Mouse (Mus musculus) A20 (cell line): ENCODE results near the gene Gm20390.

Source experiments
- DNase-seq: peaks from one replicate; pipeline ENCODE4 v3.0.0-alpha.2; 2011; ENCODE audit warnings: low read depth, low spot score

Gene Gm20390

GRCm38 (mm10) chr11:93968005-93968847 is at the start of gene Gm20390, which contains the start of gene Nme1:
Gene Gm20390, minus strand, starts transcription at chr11:93968293.
Gene Nme1, minus strand, starts transcription at chr11:93968521.
- peak; percentile 98 for DNase-seq

- no peak for DNase-seq
These were observed 35.3 kb upstream of the Gm20390 start for GRCm38 (mm10) chr11:94003346-94003745.

- no peak for DNase-seq
These were observed 31.2 kb upstream of the Gm20390 start for GRCm38 (mm10) chr11:93999276-93999675.

- DNase-seq, result no peak
These were observed 29.2 kb upstream of the Gm20390 start for GRCm38 (mm10) chr11:93997141-93997775.

- peak; percentile 82 for DNase-seq
These were observed 28.4 kb upstream of the Gm20390 start for GRCm38 (mm10) chr11:93996306-93997140.

GRCm38 (mm10) chr11:93995720-93996305 is 27.7 kb upstream of the Gm20390 start, which contains the start of gene Spag9:
Gene Spag9, plus strand, starts transcription at chr11:93996091.
- DNase-seq, result peak; percentile 93

DNA sequence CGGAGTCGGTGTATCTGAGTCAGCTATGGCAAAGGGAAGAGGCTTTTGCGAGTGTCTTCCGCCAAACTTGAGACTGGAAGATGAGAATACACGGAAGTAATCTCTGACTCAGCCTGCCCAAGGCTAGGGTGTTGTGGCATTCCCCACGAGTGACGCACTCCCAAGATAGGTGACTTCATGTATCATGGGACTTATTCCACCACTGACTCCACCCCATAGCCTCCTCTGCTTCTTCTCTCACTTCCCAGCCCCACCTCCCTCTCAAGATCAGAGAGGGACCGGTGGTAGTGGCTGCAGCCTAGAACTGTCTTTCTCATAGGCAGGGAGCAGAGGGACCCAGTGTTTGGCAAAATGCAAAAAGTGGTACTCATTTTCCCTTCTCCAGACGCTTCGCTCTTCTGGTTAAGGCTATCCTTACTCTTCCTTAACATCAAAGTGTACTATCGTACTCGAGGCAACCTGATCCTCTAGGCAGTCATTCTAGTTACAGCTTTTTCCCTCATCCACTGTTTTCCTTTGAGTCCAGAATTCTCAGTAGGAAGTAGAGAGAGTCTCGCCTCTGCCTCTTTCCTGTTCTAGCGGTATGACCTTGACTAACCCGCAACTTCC is 27.1 kb upstream of the Gm20390 start:
- DNase-seq, result peak; percentile 65

- DNase-seq, result no peak
These were observed 26.4 kb upstream of the Gm20390 start for GRCm38 (mm10) chr11:93994531-93994930.

GRCm38 (mm10) chr11:93988328-93989062 is 20.4 kb upstream of the Gm20390 start:
- no peak for DNase-seq

- DNase-seq, result peak; percentile 26
These were observed 19.7 kb upstream of the Gm20390 start for GRCm38 (mm10) chr11:93987625-93988327.

- no peak for DNase-seq
These were observed 18.9 kb upstream of the Gm20390 start for GRCm38 (mm10) chr11:93987026-93987425.

DNA sequence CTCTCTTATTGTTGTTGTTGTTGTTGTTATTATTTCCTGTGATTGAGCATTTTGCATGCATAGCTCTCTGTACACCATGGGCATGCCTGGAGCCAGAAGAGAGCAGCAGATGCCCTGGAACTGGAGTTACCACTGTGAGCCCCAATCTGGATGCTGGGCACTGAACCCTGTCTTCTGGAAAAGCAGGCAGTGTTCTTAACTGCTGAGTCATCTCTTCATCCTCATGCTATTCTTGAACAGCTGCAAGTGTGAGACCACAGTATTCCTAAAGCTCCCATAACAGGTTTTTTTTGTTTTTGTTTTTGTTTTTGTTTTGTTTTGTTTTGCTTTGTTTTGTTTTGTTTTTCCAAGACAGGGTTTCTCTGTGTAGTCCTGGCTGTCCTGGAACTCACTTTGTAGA is 18.2 kb upstream of the Gm20390 start:
- DNase-seq, result no peak

DNA sequence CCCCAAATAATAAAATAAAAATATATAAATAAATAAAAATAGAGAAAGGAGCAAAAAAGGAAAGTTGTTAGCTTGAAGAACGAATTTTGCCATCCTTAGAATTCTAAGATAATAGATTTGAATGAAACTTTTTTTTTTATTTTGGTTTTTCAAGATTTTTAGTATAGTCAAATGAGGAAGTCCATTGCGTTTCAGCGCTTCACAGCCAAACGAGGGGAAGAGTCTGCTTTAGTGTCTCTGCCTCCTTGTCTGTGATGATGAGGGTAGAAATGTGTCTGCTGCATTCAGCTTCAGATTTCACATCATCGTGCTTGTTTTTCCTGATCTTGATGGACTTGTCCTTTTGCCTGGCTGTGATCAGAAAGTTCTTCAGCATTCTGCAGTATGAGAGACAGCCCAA is 17.2 kb upstream of the Gm20390 start:
- DNase-seq, result no peak

GRCm38 (mm10) chr11:93984619-93985018 is 16.5 kb upstream of the Gm20390 start:
- no peak for DNase-seq

GRCm38 (mm10) chr11:93979502-93980049 is 11.5 kb upstream of the Gm20390 start:
- DNase-seq, result no peak

GRCm38 (mm10) chr11:93972951-93973350 is 4.9 kb upstream of the Gm20390 start:
- no peak for DNase-seq

GRCm38 (mm10) chr11:93969799-93970198 is 1.7 kb upstream of the Gm20390 start:
- DNase-seq, result no peak

- no peak for DNase-seq
These were observed 1.1 kb upstream of the Gm20390 start for GRCm38 (mm10) chr11:93969171-93969570.

DNA sequence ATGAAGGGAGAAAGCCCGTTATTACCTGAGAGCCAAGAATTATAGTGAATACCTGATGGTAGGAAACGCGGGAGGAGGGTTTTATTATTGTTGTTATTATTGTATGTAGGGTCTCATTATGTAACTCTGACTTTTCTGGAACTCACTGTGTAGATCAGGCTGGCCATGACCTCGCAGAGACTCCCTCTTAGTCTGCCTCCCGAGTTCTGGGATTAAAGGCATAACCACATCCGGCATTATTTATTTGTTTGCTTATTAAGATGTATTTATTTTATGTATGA is 695 bp upstream of the Gm20390 start:
- DNase-seq, result no peak

DNA sequence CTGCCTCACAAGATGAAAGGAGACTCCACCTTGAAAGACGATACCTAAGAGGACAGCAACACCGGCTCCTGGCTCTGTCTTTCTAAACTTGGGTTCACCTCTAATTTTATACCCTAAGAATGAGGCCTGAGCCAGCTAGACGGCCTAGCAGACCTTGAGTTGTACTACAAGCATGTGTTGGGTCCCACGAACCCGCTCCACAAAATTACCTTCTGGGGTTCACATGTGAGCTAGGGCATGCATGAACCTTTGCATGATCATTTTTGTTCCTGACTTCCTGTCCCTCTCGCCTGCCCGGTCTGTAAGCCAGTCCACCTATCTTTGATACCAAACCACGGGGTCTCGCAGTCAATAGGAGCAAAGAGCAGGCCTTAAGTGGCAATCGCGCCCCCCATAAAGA is 712 bp downstream of the Gm20390 start:
- DNase-seq, result peak; percentile 61
